Mouse (Mus musculus) small intestine, adult 2 months (tissue): ENCODE data around the gene Slc25a4. TPM values are rescaled to one million over a fixed set of nuclear protein-coding genes. Genes with fewer than 3 reads are reported as not detected.

ENCODE experiments used
- H3K27ac ChIP-seq: fragments of 200-500 bp; 2 replicates; pipeline ENCODE4 v1.5.1; 2012; ENCODE audit warnings: low read depth, low read length, control low read depth, inconsistent platforms; ENCODE audit not compliant: insufficient read depth
- H3K27me3 ChIP-seq: fragments of 200-500 bp; 2 replicates; pipeline ENCODE4 v1.6.1; 2012; ENCODE audit warnings: mild to moderate bottlenecking, moderate library complexity, low read length, inconsistent platforms; ENCODE audit not compliant: control insufficient read depth, insufficient read depth
- H3K36me3 ChIP-seq: fragments of 200-500 bp; 2 replicates; pipeline ENCODE4 v1.6.1; 2012; ENCODE audit warnings: mild to moderate bottlenecking, low read length, control low read depth, inconsistent platforms; ENCODE audit not compliant: control insufficient read depth, insufficient read depth
- H3K4me1 ChIP-seq: fragments of 200-500 bp; 2 replicates; pipeline ENCODE4 v1.6.1; 2012; ENCODE audit warnings: low read length, inconsistent platforms, mixed read lengths; ENCODE audit not compliant: control insufficient read depth, insufficient read depth, insufficient read length
- H3K4me3 ChIP-seq: fragments of 200-500 bp; 2 replicates; pipeline ENCODE4 v1.5.1; 2012; ENCODE audit warnings: low read depth, mild to moderate bottlenecking, control low read depth, inconsistent platforms, low read length, moderate library complexity
- CTCF ChIP-seq: fragments of 200-500 bp; IDR thresholded peaks from 2 replicates; pipeline ENCODE4 v1.5.1; 2012; ENCODE audit warnings: low read depth, mild to moderate bottlenecking, control low read depth, inconsistent platforms, low read length, moderate library complexity, mixed read lengths; ENCODE audit not compliant: insufficient replicate concordance, insufficient read length; ENCODE audit errors: extremely low read depth
- POLR2A ChIP-seq: fragments of 200-500 bp; IDR thresholded peaks from 2 replicates; pipeline ENCODE4 v1.6.1; 2012; ENCODE audit warnings: low read depth, mild to moderate bottlenecking, control low read depth, inconsistent platforms, low read length, moderate library complexity
- WGBS: fragments of 180-500 bp; shearing (Covaris S2); methylation state at CpG from one replicate; pipeline ENCODE4 v1.1.7; 2018; 5-methylcytosine and 5-hydroxymethylcytosine counted together
- polyA plus RNA-seq: library from polyadenylated mRNA; depleted of rRNA; stranded (reverse); fragments of >200 nt; gene quantifications from 2 replicates; pipeline ENCODE4 v1.2.3, GENCODE M21; 2012; rRNA removed

Gene Slc25a4
- polyA plus RNA-seq = 60.8 and 68.8 TPM in 2 replicates

GRCm38 (mm10) chr8:46210404-46211315 is at the start of gene Slc25a4:
Gene Slc25a4, minus strand, starts transcription at chr8:46211284.
- TF ChIP-seq CTCF (no peak), POLR2A (peak; percentile 87)

GRCm38 (mm10) chr8:46257921-46258682 is 47.0 kb upstream of the Slc25a4 start:
- Histone ChIP-seq H3K4me3 (no peak overlapping the region), H3K27ac (no peak overlapping the region), H3K27me3 (no peaks in the 10 kb centered on the region), H3K4me1 (no peaks in the 10 kb centered on the region), H3K36me3 (no peaks in the 10 kb centered on the region)
- WGBS = 54% methylated on average over 19 of the region's 19 CpGs
- TF ChIP-seq POLR2A = no peak

More at GRCm38 (mm10) chr8:46210404-46211315, at the start of gene Slc25a4:
- Histone ChIP-seq H3K27me3 (peaks cover 4% of the 10 kb centered on the region; the same call in 1 of the 2 replicates), H3K4me1 (peaks cover 2% of the 10 kb centered on the region; the same call in 1 of the 2 replicates), H3K27ac (peak within 1 kb of the TSS; percentile 67), H3K36me3 (peaks cover 8% of the 10 kb centered on the region; the same call in 1 of the 2 replicates), H3K4me3 (peak within 1 kb of the TSS; percentile 86)
- 1% methylated on average over 84 of the region's 84 CpGs for WGBS

- H3K4me3 ChIP-seq = no peak overlapping the region
- no peak for TF ChIP-seq CTCF
- TF ChIP-seq POLR2A = no peak
- no peaks in the 10 kb centered on the region for H3K4me1 ChIP-seq
- no peaks in the 10 kb centered on the region for H3K36me3 ChIP-seq
- H3K27ac ChIP-seq = no peak overlapping the region
- H3K27me3 ChIP-seq = no peaks in the 10 kb centered on the region
- WGBS = 51% methylated on average over 13 of the region's 13 CpGs
Measured at GRCm38 (mm10) chr8:46252456-46252855, 41.4 kb upstream of the Slc25a4 start.

GRCm38 (mm10) chr8:46251561-46251960 is 40.5 kb upstream of the Slc25a4 start:
- H3K36me3 ChIP-seq = no peaks in the 10 kb centered on the region
- WGBS = 60% methylated on average over 10 of the region's 10 CpGs
- no peak overlapping the region for H3K27ac ChIP-seq
- H3K4me1 ChIP-seq = no peaks in the 10 kb centered on the region
- no peak overlapping the region for H3K4me3 ChIP-seq
- TF ChIP-seq CTCF = no peak
- H3K27me3 ChIP-seq = no peaks in the 10 kb centered on the region

DNA sequence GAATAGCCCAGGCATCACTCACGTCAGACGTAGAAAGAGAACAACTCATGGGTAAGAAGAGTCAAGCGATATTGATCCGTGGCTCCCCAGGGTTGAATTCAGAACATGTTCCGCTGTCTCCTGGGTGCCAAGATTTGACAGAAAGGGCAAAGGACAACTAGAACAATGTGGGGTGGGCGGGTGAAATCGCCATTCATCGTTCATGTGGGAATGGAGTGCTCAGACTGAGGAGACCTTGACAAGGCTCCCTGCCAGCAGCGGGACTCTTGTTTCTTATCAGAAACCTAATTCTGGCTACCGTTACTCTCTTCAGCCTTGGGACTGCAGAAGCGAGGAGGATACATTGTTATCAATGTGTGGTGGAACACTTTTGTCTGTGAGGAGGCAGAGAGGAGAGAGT is 35.3 kb upstream of the Slc25a4 start:
- Histone ChIP-seq H3K27me3 (no peaks in the 10 kb centered on the region), H3K4me3 (no peak overlapping the region), H3K36me3 (no peaks in the 10 kb centered on the region), H3K27ac (no peak overlapping the region), H3K4me1 (no peaks in the 10 kb centered on the region)
- TF ChIP-seq CTCF = no peak
- no peak for TF ChIP-seq POLR2A
- WGBS = 34% methylated on average over 11 of the region's 11 CpGs

DNA sequence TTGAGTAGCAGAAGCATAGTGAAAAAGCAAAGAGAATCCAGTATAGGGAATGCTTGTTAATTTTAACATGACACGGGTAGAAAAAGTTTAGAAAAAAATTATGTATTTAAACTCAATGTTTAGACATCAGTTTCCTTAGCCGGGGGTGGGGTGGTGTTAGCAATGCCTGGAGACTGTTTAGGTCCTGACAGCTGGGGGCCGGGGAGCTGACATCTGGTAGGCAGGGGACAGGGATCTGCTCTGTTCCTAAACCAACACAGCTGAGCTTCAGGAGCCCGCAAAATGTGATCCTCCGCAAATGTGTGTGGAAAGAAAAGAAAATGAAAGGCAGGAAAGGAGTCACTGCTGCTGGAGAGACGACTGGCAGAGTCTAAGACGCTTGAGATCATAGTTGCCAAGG is 31.9 kb upstream of the Slc25a4 start:
- Histone ChIP-seq H3K27me3 (no peaks in the 10 kb centered on the region), H3K4me1 (no peaks in the 10 kb centered on the region), H3K4me3 (no peak overlapping the region), H3K27ac (no peak overlapping the region), H3K36me3 (no peaks in the 10 kb centered on the region)
- WGBS = 64% methylated on average over 7 of the region's 7 CpGs
- no peak for TF ChIP-seq CTCF
- TF ChIP-seq POLR2A = no peak

DNA sequence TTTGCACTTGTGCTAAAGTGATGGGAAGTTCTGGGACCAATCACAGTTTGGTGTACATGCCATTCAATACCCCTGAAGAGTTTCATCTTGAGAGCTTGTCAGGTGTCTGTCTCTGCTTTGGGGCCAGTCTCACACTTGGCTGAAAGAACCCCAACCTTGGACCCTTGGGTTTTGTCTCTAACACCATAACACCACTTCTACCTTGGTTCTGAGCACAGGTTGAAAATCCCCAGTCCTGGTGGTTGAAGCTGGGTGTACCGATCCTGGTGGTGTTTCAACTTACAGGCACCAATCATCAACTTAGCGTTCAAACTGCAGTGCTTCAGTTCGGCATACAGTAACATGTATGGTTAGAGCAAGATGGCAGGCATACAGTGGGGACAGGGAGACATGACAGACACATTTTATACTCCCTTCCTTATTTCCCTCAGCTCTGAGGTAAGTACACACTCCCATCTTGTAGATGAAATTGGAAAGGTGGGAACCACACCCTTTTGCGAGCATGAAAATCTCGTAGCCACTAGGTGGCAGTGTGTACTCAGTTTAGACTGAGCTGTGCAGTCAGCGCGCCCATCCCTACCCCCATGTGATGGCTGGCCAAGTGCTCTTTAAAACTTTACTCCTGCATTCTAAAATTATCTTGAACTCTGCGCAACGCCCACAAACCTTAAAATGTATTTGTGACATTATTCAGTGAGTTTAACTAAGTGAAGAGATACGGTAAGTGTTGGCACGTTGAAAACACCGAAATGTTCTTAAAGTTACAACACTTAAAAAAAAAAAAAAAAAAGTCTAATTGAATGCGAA is 30.7 kb upstream of the Slc25a4 start:
- H3K4me1 ChIP-seq = no peaks in the 10 kb centered on the region
- no peak overlapping the region for H3K27ac ChIP-seq
- no peaks in the 10 kb centered on the region for H3K27me3 ChIP-seq
- no peak for TF ChIP-seq POLR2A
- TF ChIP-seq CTCF = peak; percentile 79; the same call in 1 of the 2 replicates
- H3K36me3 ChIP-seq = no peaks in the 10 kb centered on the region
- H3K4me3 ChIP-seq = no peak overlapping the region
- WGBS = 31% methylated on average over 13 of the region's 13 CpGs
